Mouse (Mus musculus) CH12.LX (cell line): ENCODE data around the gene Actr2. TPM values are rescaled to one million over a fixed set of nuclear protein-coding genes. Genes with fewer than 3 reads are reported as not detected.

Experiments
- DNase-seq: peaks from one replicate; pipeline ENCODE4 v3.0.0-alpha.2; 2013; ENCODE audit errors: extremely low read depth
- H3K27ac ChIP-seq: 2 replicates; pipeline ENCODE4 v1.5.1; 2012; ENCODE audit warnings: low read depth, mild to moderate bottlenecking, control low read depth, moderate library complexity; ENCODE audit not compliant: insufficient read depth
- H3K27me3 ChIP-seq: replicated peaks from 2 replicates; pipeline ENCODE3; 2012; ENCODE audit warnings: inconsistent platforms
- H3K36me3 ChIP-seq, 2 experiments: replicated peaks in 1 of 2; 2 replicates each; pipeline versions ENCODE3 to v1.6.1; 2012; ENCODE audit warnings: inconsistent platforms in 1 of 2, low read length in 1 of 2, mild to moderate bottlenecking in 1 of 2, mixed read lengths in 1 of 2, moderate library complexity in 1 of 2; ENCODE audit not compliant: control insufficient read depth in 1 of 2, insufficient read depth in 1 of 2
- H3K4me1 ChIP-seq, 2 experiments: 2 replicates each; pipeline ENCODE4 v1.6.1; 2012; ENCODE audit warnings: inconsistent platforms in 1 of 2, moderate library complexity in 1 of 2; ENCODE audit not compliant: insufficient read depth in 2 of 2, control insufficient read depth in 1 of 2
- H3K4me2 ChIP-seq: 2 replicates; pipeline ENCODE4 v1.6.1; 2012; ENCODE audit warnings: low read depth, mild to moderate bottlenecking, control low read depth; ENCODE audit not compliant: poor library complexity, insufficient read depth, severe bottlenecking
- H3K4me3 ChIP-seq, 3 experiments: fragments of 150-350 bp in 1 of 3; sonication (generic) in 1 of 3; replicated peaks in 1 of 3; 2 replicates each; pipeline versions ENCODE3 to v1.5.1; 2011 to 2012; ENCODE audit warnings: low read depth in 2 of 3, low read length in 2 of 3, mild to moderate bottlenecking in 2 of 3, moderate library complexity in 2 of 3, control low read depth in 1 of 3, improper control_type of control experiment in 1 of 3, inconsistent platforms in 1 of 3, mixed read lengths in 1 of 3; ENCODE audit not compliant: poor library complexity in 1 of 3
- H3K79me2 ChIP-seq: replicated peaks from 2 replicates; pipeline ENCODE4 v1.6.1; 2012; ENCODE audit warnings: mild to moderate bottlenecking, moderate library complexity; ENCODE audit not compliant: control insufficient read depth, poor library complexity, insufficient read depth, severe bottlenecking; ENCODE audit errors: extremely low read depth
- H3K9ac ChIP-seq: 2 replicates; pipeline ENCODE4 v1.6.1; 2012; ENCODE audit warnings: low read depth, mild to moderate bottlenecking, control low read depth, moderate library complexity; ENCODE audit not compliant: insufficient read depth
- H3K9me3 ChIP-seq: replicated peaks from 2 replicates; pipeline ENCODE3; 2012; ENCODE audit warnings: low read length, inconsistent platforms, mixed read lengths
- BHLHE40 ChIP-seq: IDR thresholded peaks from 2 replicates; pipeline ENCODE4 v1.6.1; 2011; ENCODE audit warnings: mild to moderate bottlenecking, low read depth, low read length, improper control_type of control experiment
- CHD1 ChIP-seq: IDR thresholded peaks from 2 replicates; pipeline ENCODE4 v1.6.1; 2012; ENCODE audit warnings: low read depth, low read length, improper control_type of control experiment, inconsistent platforms
- CTCF ChIP-seq, 2 experiments: IDR thresholded peaks in 1 of 2; conservative IDR thresholded peaks in 1 of 2; 2 replicates each; pipeline ENCODE4 v1.5.1; 2011 to 2012; ENCODE audit warnings: low read depth in 2 of 2, low read length in 2 of 2, improper control_type of control experiment in 1 of 2, inconsistent platforms in 1 of 2, mild to moderate bottlenecking in 1 of 2, moderate library complexity in 1 of 2
- E2F4 ChIP-seq: IDR thresholded peaks from 2 replicates; pipeline ENCODE4 v1.6.1; 2011; ENCODE audit warnings: low read depth, low read length, improper control_type of control experiment; ENCODE audit not compliant: insufficient replicate concordance
- ELF1 ChIP-seq: IDR thresholded peaks from 2 replicates; pipeline ENCODE4 v1.6.1; 2014; ENCODE audit warnings: low read depth, mild to moderate bottlenecking, inconsistent platforms, low read length, improper control_type of control experiment
- ETS1 ChIP-seq: conservative IDR thresholded peaks from 2 replicates; pipeline ENCODE4 v1.6.1; 2012; ENCODE audit warnings: low read depth, mild to moderate bottlenecking, inconsistent platforms, low read length, improper control_type of control experiment, moderate library complexity
- GABPA ChIP-seq: IDR thresholded peaks from 2 replicates; pipeline ENCODE4 v1.6.1; 2012; ENCODE audit warnings: low read depth, low read length, improper control_type of control experiment, inconsistent platforms; ENCODE audit not compliant: insufficient replicate concordance
- IRF4 ChIP-seq: IDR thresholded peaks from 2 replicates; pipeline ENCODE4 v1.6.1; 2014; ENCODE audit warnings: low read depth, mild to moderate bottlenecking, inconsistent platforms, low read length, improper control_type of control experiment
- JUN ChIP-seq: IDR thresholded peaks from 2 replicates; pipeline ENCODE4 v1.6.1; 2011; ENCODE audit warnings: low read depth, mild to moderate bottlenecking, low read length, improper control_type of control experiment, moderate library complexity; ENCODE audit not compliant: insufficient read depth
- JUND ChIP-seq: conservative IDR thresholded peaks from 2 replicates; pipeline ENCODE4 v1.6.1; 2011; ENCODE audit warnings: low read depth, low read length, improper control_type of control experiment
- KAT2A ChIP-seq: IDR thresholded peaks from 2 replicates; pipeline ENCODE4 v1.6.1; 2012; ENCODE audit warnings: low read length, improper control_type of control experiment, inconsistent platforms; ENCODE audit not compliant: insufficient replicate concordance
- MAFK ChIP-seq: IDR thresholded peaks from 2 replicates; pipeline ENCODE4 v1.6.1; 2011; ENCODE audit warnings: low read length, improper control_type of control experiment; ENCODE audit not compliant: insufficient replicate concordance
- MAZ ChIP-seq: IDR thresholded peaks from 2 replicates; pipeline ENCODE4 v1.6.1; 2012; ENCODE audit warnings: low read depth, mild to moderate bottlenecking, inconsistent platforms, low read length, improper control_type of control experiment, moderate library complexity
- MEF2A ChIP-seq: IDR thresholded peaks from 2 replicates; pipeline ENCODE4 v1.6.1; 2014; ENCODE audit warnings: low read depth, mild to moderate bottlenecking, inconsistent platforms, low read length, improper control_type of control experiment, borderline replicate concordance
- MXI1 ChIP-seq: IDR thresholded peaks from 2 replicates; pipeline ENCODE4 v1.6.1; 2011; ENCODE audit warnings: mild to moderate bottlenecking, low read depth, low read length, improper control_type of control experiment
- MYC ChIP-seq: IDR thresholded peaks from 2 replicates; pipeline ENCODE4 v1.6.1; 2011; ENCODE audit warnings: low read depth, mild to moderate bottlenecking, improper control_type of control experiment, low read length
- NELFE ChIP-seq: IDR thresholded peaks from 2 replicates; pipeline ENCODE4 v1.6.1; 2011; ENCODE audit warnings: low read depth, low read length, improper control_type of control experiment
- PAX5 ChIP-seq: IDR thresholded peaks from 2 replicates; pipeline ENCODE4 v1.6.1; 2012; ENCODE audit warnings: low read length, inconsistent platforms, mixed read lengths
- POLR2AphosphoS2 ChIP-seq: IDR thresholded peaks from 2 replicates; pipeline ENCODE4 v1.6.1; 2011; ENCODE audit warnings: low read depth, low read length, improper control_type of control experiment
- RAD21 ChIP-seq: IDR thresholded peaks from 2 replicates; pipeline ENCODE4 v1.6.1; 2011; ENCODE audit warnings: low read depth, mild to moderate bottlenecking, low read length, improper control_type of control experiment, moderate library complexity
- RCOR1 ChIP-seq: conservative IDR thresholded peaks from 2 replicates; pipeline ENCODE4 v1.6.1; 2012; ENCODE audit warnings: low read depth, mild to moderate bottlenecking, inconsistent platforms, low read length, improper control_type of control experiment
- SIN3A ChIP-seq: IDR thresholded peaks from 2 replicates; pipeline ENCODE4 v1.6.1; 2012; ENCODE audit warnings: low read length, improper control_type of control experiment, inconsistent platforms
- SMC3 ChIP-seq: IDR thresholded peaks from 2 replicates; pipeline ENCODE4 v1.6.1; 2011; ENCODE audit warnings: low read depth, low read length, improper control_type of control experiment
- TBP ChIP-seq: conservative IDR thresholded peaks from 2 replicates; pipeline ENCODE4 v1.6.1; 2011; ENCODE audit warnings: low read depth, low read length, improper control_type of control experiment
- TCF12 ChIP-seq: IDR thresholded peaks from 2 replicates; pipeline ENCODE4 v1.6.1; 2014; ENCODE audit warnings: low read depth, mild to moderate bottlenecking, inconsistent platforms, low read length, improper control_type of control experiment
- USF1 ChIP-seq: IDR thresholded peaks from 2 replicates; pipeline ENCODE4 v1.6.1; 2014; ENCODE audit warnings: low read depth, mild to moderate bottlenecking, inconsistent platforms, low read length, improper control_type of control experiment
- USF2 ChIP-seq: conservative IDR thresholded peaks from 2 replicates; pipeline ENCODE4 v1.6.1; 2011; ENCODE audit warnings: low read depth, low read length, improper control_type of control experiment
- ZC3H11A ChIP-seq: IDR thresholded peaks from 2 replicates; pipeline ENCODE4 v1.6.1; 2012; ENCODE audit warnings: low read depth, mild to moderate bottlenecking, inconsistent platforms, low read length, improper control_type of control experiment
- ZKSCAN1 ChIP-seq: IDR thresholded peaks from 2 replicates; pipeline ENCODE4 v1.6.1; 2012; ENCODE audit warnings: low read depth, inconsistent platforms, low read length, improper control_type of control experiment, borderline replicate concordance
- dilution Hi-C: fragments of 300-500 bp; cut with MboI; formaldehyde crosslinking; loops from 2 replicates; pipeline ENCODE4 v1.14.3; 2020; ENCODE audit warnings: low sequenced_read_pairs; ENCODE audit not compliant: extremely low pct_unique_long_range_greater_than_20kb, extremely low pct_ligation_motif_present
- in situ Hi-C: fragments of 300-500 bp; cut with MboI; formaldehyde crosslinking; loops from 3 replicates; pipeline ENCODE4 v1.14.3; 2019; ENCODE audit warnings: low sequenced_read_pairs, low pct_ligation_motif_present, low pct_unique_long_range_greater_than_20kb, mixed read lengths
- polyA plus RNA-seq: library from polyadenylated mRNA; unstranded; fragments of >175 nt; gene quantifications from 2 replicates; pipeline ENCODE4 v1.2.1, GENCODE M21; 2012; ENCODE audit warnings: low read depth; ENCODE audit not compliant: insufficient read length
- total RNA-seq, 2 experiments: library from RNA; depleted of rRNA; stranded (reverse); fragments of 300-350 nt in 1 of 2; fragments of >200 nt in 1 of 2; gene quantifications; 2 replicates each; pipeline ENCODE4 v1.2.3; 2012 to 2014

Actr2 gene
- total and polyA plus RNA-seq, 3 experiments = 141 to 327 (median 189) TPM

DNA sequence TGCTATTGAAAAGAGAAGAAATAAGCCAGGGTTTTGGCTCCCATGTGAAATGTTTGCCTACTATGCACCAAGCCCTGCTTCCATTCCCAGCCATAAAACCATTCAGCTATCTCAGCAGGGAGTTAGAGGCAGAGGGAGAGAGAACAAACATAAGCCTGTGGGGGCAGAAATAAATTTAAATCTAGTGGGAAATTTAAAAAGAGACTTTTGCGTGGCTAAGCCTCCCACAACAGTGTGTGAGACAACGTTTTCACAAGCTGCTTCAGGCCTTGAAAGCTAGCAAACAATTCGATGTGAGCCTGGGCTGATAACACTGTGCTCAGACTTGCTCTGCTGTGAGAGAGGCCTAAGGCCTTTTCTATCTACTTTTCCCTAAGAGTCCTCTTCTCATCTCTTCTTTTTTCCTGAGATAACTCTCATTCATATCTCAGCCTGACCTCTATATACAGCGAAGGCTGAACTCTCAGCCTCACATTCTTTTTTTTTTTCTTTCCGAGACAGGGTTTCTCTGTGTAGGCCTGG lies 3.4 kb upstream of the Actr2 start:
- H3K4me1 ChIP-seq = peaks cover 4 to 13% of the 10 kb centered on the region in 2 experiments; a peak in 3 of 4 replicates
- no peak overlapping the region for H3K9ac ChIP-seq
- DNase-seq = no peak
- no peaks in the 10 kb centered on the region for H3K9me3 ChIP-seq
- dilution Hi-C loops = no loop called here
- TF ChIP-seq RAD21 (no peak), GABPA (no peak), ZC3H11A (no peak), IRF4 (no peak), JUN (no peak), TBP (no peak), ELF1 (no peak), SMC3 (no peak), RCOR1 (no peak), KAT2A (no peak), MAZ (no peak)
- no peak overlapping the region for H3K27ac ChIP-seq
- H3K27me3 ChIP-seq = no peaks in the 10 kb centered on the region
- H3K36me3 ChIP-seq = peaks cover 0 to 7% of the 10 kb centered on the region in 2 experiments
- H3K4me3 ChIP-seq = no peak overlapping the region
- in situ Hi-C loops = no loop called here
- no peak overlapping the region for H3K4me2 ChIP-seq
- H3K79me2 ChIP-seq = peaks cover 9% of the 10 kb centered on the region

DNA sequence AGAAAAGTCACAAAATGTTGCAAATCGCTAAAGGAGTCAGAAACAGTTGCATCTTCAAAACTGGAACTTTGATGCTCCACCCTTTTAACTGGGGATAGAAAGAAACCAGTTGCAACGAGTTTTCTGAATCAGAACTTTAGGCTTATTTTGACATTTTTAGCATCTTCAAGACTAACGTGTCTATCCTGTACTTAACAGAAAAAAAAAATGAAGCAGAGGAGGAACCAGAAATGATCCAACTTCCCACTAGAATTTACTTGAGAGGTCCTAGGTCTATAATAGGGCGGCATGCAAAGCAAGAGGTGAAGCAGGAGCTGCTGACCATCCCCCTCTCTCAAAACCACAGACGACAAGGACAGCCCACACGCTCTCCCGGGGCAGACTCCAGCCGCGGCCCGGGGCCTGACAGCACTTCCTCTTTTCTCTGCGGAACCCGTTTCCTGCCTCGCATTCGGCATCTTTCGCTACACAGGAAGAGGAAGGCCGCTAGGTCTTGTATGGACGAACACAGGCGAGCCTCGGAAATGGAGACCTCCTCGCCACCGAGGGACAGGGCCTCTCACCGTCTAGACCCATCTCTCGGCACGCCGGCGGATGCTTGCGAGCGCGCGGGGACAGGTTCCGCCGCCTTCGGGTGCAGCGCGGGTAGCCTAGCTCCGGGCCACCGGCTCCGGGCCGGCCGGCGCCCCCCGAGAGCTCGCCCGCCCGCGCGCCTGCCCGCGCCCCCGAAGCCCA lies 540 bp downstream of the Actr2 start:
- in situ Hi-C loops = no loop called here
- H3K79me2 ChIP-seq = peaks cover 45% of the 10 kb centered on the region
- peak overlapping the region; percentile 91 for H3K4me2 ChIP-seq
- DNase-seq = peak; percentile 100
- H3K4me1 ChIP-seq = peaks cover 15 to 43% of the 10 kb centered on the region in 2 experiments
- H3K36me3 ChIP-seq = peaks cover 7 to 25% of the 10 kb centered on the region in 2 experiments
- dilution Hi-C loops = no loop called here
- H3K4me3 ChIP-seq = peak overlapping the region; percentile 63 to 92 (median 80)
- H3K27me3 ChIP-seq = no peaks in the 10 kb centered on the region
- no peaks in the 10 kb centered on the region for H3K9me3 ChIP-seq
- peak overlapping the region; percentile 98 for H3K27ac ChIP-seq
- H3K9ac ChIP-seq = peak overlapping the region; percentile 98
- TF ChIP-seq CHD1 = peak; percentile 26; the same call in 1 of the 2 replicates
- peak; percentile 83 for TF ChIP-seq NELFE
- TF ChIP-seq JUND = no peak
- no peak for TF ChIP-seq ZKSCAN1
- TF ChIP-seq MAZ = peak; percentile 57; the same call in 1 of the 2 replicates
- TF ChIP-seq TBP = peak; percentile 92
- 0 out of 2 replicates have a peak, but pooled peaks have one; percentile 3 for TF ChIP-seq MAFK
- peak; percentile 71 for TF ChIP-seq MYC
- no peak; the same call in 1 of the 2 replicates for TF ChIP-seq KAT2A
- TF ChIP-seq MEF2A = peak; percentile 92
- TF ChIP-seq PAX5 = no peak
- peak; percentile 74; the same call in 1 of the 2 replicates for TF ChIP-seq RCOR1
- TF ChIP-seq RAD21 = no peak; the same call in none of the 2 replicates
- TF ChIP-seq E2F4 = no peak
- no peak for TF ChIP-seq ZC3H11A
- peak; percentile 89; the same call in 1 of the 2 replicates for TF ChIP-seq MXI1
- no peak for TF ChIP-seq CTCF (conservative IDR thresholded peaks at IDR 0.05 in 1 of 2, IDR thresholded peaks at IDR 0.05 in 1 of 2; ENCODE audit: low read depth in 2 of 2, low read length in 2 of 2)
- TF ChIP-seq BHLHE40 = peak; percentile 69
- peak; percentile 88 for TF ChIP-seq ETS1
- peak; percentile 89 for TF ChIP-seq SIN3A
- TF ChIP-seq TCF12 = peak; percentile 89
- TF ChIP-seq USF2 = no peak
- TF ChIP-seq POLR2AphosphoS2 = peak; percentile 84; the same call in 1 of the 2 replicates
- TF ChIP-seq USF1 = no peak
